Mouse (Mus musculus): ENCODE measurements around the gene Vdr. TPM values are rescaled to one million over a fixed set of nuclear protein-coding genes. Genes with fewer than 3 reads are reported as not detected.
"Not testable (repeated sequence)": the region's sequence is repeated elsewhere in the genome, so short reads cannot be mapped to it uniquely, and the experiment has no call there.

The Vdr gene
- total RNA-seq, 2 experiments from 2014 or later, result 0.07 TPM; not detected in 1

DNA sequence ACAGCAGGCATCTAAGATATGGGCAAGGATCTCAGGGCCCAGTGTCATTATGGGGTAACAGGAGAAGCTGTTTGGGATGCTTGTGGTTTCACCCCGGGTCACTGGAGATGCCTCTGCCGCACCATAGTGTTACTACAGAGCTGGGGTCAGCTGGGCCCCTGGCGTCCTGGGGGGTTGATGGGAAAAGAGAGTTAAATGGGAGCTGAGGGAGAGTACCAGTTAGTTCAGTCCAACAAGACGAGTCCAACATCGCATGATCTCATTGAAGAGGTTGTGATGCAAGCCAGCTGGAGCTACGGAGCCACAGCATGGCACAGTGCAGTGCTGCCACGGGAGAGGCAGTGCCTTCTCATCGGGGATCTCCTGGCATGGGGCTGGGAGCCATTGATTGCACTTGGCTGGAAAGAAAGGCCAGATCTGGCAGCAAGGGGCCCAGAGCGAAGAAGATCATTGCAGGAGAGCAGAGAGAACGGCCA is 22.9 kb downstream of the Vdr start:
- DNase-seq (ENCODE audit: extremely low spot score in 1 of 2, low spot score in 1 of 2), result no peak

DNA sequence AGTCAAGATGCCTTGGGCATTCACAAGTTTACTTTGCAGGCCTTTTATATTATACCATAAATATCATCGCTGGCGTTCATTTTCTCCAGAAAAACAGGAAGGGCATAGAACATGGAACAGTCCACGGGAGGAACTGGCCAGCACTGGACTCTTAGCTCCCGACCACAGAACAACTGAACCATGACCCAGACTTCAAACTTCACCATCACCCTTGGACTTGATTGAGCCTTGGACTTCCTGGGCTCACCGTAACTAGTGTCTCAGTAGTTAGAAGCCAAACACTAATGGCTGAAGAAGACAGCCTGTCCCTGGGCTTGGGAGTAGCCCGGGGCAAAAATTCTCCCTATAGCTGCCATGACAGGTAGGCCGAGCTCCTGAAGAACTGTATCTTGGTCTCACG is 29.0 kb downstream of the Vdr start:
- DNase-seq (ENCODE audit: extremely low spot score in 1 of 2, low spot score in 1 of 2), result no peak

DNA sequence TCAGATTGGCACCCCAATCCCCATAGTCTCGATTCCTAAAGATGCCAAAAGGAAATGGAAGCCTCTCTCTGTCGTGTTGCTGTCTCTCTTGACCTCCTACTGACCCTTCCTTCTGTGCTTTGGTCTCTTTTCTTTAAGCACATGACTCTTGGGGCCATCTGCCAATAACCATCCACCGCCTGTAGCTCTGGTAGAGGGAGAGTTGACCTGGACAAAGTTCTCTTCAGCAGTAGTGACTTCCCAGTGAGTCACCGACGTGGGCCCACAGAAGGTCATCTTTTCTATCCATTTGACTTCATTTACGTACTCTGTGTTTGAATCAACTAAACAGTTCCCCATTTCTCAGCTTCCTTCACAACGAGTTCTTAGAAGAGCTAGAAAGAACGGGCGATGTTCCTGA is 30.0 kb downstream of the Vdr start:
- DNase-seq (ENCODE audit: extremely low spot score in 1 of 2, low spot score in 1 of 2), result no peak

DNA sequence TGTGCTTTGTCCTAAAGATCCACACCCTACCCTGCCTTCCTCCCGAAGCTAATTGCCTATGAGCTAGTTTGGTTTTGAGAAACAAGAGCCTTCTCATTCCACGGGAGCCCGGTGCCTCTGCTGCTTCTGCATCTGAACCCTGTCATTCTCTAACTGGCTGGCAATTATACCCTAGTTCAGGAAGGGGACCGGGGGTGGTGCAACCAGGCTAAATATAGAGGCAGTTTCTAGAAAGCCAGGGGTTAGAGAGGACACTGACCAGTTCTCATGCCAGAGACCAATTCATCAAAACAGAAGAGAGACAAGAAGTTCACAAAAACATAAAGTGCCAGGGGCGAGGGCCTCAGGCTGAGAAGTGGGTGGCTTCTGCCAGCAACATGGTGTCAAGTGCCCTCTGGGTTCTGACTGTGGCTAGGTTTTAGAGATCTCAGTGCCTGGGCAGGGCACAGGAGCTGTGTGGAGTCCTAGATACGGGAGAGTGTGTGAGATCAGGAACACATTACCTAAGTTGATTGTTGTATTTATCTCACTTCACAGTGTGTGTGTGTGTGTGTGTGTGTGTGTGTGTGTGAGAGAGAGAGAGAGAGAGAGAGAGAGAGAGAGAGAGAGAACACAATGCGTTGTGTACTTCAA is 31.6 kb downstream of the Vdr start:
- DNase-seq (ENCODE audit: extremely low spot score in 1 of 2, low spot score in 1 of 2), result no peak

DNA sequence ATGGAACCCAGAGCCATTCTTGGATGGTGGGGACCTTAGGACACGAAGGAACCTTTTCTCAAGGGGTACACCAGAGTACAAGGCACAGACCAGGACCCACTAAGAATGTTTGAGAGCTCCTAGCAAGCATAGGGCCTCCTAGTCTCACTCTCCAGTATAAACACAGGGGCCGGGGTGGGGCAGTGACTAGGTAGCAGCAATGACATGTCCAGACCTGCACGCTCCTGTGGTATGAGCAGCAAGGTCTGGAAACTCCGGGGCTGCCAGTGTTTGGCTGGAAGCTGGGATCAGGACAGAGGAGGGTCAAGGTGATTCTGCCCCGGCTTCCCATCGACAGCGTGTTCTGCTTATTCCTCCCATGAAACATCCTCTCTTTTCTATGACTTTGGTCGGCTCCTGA is 34.6 kb downstream of the Vdr start:
- no peak for DNase-seq (ENCODE audit: extremely low spot score in 1 of 2, low spot score in 1 of 2)

DNA sequence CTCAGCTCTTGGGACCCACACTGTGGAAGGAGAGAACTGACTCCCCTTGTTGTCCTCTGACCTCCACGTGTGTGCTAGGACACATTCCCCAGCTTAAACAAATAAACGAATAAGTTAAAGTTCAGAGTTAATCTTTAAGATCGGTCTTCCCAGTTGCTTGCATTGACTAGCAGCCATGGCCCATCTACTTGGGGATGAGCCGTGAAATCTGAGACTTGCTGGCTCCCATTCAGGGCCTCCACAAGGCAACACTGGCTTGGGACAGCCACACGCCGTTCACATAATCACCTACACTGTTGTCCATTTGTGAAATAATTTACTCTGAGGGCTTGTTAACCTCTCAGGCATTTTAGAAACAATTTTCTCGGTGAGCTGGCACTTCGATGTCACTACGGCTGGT is 36.7 kb downstream of the Vdr start:
- no peak for DNase-seq (ENCODE audit: extremely low spot score in 1 of 2, low spot score in 1 of 2)

DNA sequence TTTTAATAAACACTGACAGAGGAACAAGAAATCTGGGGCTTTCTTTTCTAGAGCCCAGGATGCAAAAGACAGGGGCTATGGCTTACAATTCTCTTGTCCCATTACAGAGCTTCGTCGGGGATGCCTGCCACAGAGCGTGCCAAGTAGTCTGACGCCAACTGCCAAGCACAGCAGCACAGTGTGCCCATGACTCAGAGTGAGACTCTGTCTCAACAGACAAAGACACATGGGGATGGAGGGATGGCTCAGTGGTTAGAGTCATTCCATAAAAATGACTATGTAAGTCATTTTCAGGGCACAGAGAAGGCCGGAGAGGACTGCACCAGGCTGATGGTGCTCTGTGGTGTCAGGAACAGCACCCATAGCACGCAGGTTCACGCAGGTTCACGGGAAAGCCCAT is 38.3 kb downstream of the Vdr start:
- DNase-seq (ENCODE audit: extremely low spot score in 1 of 2, low spot score in 1 of 2), result peak in 1 of 2 experiments; percentile 31

DNA sequence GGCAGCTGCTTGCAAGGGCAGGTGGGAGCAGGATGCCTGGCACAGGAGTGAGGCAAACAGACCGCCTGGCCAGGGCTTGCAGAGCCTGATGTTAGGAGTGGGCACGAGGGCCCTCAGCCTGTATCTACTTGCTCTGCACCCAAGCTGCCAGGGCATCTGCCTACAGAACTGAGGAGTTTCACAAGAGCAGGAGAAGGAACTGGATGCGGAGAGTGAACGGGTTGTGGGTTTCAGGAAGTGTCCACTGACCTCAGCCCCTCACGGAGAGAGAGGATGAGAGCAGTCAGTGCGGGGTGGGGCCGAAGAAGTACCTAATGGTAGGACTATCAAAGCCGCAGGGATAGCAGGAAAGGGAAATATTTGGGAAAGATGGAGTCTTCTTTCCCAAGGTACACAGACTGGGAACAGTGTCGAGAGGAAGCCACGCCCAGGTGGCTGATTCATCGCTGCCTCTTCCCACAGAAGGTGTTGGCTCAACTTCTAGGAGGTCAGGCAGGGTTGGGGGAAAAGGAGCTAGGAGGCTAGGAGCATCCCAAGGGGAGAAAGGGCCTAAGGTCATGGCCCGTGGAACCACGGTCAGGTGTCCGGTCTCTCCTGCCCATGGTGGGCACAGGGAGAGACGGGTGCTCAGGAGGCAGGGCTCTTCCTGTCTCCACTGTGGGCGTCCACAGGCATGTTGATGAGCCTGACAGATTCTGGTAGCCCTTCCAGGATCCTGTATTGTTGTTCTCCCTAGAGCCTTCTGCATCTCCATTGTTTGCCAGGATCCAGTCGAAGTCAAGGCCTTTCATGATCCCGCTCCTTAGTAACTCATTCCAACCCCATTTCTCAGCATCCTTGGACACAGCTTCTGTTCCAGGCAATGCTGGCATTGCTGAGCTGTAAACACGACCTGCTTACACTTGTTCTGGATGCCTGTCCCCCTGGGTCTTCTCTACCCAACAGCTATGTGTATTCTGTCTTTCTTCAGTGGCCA is 39.1 kb downstream of the Vdr start:
- DNase-seq (ENCODE audit: extremely low spot score in 1 of 2, low spot score in 1 of 2), result no peak

DNA sequence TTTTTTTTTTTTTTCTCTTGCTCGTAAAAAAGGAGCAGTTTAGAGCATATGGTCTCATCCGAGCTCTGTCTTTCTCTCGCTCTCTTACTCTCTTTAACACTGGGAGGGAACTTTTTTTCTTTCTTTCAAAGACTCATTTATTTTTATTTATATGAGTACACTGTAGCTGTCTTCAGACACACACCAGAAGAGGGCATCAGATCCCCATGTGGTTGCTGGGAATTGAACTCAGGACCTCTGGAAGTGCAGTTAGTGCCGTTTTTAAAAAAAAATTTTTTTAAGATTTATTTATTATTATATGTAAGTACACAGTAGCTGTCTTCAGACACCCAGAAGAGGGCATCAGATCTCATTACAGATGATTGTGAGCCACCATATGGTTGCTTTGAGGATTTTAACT is 40.3 kb downstream of the Vdr start:
- DNase-seq (ENCODE audit: extremely low spot score in 1 of 2, low spot score in 1 of 2), result not testable (repeated sequence)

DNA sequence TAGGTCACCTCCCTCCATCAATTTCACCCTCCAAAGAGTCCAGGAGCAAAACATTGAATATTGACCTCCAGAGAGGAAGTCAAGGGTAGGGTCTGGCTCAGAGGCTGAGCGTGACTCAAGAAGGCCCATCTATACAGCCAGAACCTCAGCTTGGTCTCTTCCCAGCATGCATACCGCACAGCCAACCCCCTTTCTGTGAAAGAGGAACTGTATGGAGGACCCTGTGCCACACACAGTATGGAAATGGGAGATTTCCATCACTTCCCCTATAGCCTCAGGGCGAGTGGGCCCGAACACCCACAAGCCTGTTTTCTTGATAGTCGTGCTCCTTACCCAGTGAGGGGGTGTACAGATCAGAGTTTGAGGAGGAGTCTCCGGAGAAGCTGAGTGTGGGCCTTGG is 41.4 kb downstream of the Vdr start:
- DNase-seq (ENCODE audit: extremely low spot score in 1 of 2, low spot score in 1 of 2), result no peak

DNA sequence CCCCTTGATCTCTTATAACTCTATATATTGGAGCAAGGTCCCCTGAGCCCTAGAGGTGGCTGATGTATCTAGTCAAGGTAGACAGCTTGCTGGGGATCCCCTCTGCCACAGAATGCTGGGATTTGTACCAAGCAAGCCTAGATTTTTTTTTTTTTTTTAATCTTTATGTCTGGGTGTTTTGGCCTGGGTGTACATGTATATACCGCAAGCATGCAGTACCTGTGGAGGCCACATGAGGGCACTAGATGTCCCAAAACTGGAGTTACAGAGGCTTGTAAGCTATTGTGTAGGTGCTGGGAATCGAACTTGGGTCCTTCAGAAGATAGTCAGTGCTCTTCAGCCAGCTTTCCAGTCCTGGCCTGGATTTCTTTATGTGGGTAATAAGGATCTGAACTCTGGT is 44.4 kb downstream of the Vdr start:
- no peak for DNase-seq (ENCODE audit: extremely low spot score in 1 of 2, low spot score in 1 of 2)

DNA sequence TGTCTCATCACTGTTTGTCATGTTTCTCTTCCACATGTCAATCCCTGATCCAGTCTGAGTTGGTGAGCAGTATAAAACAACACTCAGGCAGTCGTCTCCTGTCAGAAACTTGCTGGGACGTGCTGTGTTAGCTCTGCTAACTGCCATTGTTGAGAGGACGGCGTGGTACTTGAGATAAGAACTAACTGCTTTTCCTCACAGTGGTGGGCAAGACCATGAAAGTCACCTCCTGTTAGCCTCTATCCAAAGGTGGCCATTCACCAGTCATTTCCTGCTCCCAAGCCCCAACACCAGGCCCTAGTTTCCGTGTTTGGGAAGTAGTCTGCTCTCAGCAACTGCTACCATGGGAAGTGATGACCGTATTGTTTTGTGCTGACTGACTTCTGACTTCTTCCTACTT is 45.3 kb downstream of the Vdr start:
- no peak for DNase-seq (ENCODE audit: extremely low spot score in 1 of 2, low spot score in 1 of 2)

DNA sequence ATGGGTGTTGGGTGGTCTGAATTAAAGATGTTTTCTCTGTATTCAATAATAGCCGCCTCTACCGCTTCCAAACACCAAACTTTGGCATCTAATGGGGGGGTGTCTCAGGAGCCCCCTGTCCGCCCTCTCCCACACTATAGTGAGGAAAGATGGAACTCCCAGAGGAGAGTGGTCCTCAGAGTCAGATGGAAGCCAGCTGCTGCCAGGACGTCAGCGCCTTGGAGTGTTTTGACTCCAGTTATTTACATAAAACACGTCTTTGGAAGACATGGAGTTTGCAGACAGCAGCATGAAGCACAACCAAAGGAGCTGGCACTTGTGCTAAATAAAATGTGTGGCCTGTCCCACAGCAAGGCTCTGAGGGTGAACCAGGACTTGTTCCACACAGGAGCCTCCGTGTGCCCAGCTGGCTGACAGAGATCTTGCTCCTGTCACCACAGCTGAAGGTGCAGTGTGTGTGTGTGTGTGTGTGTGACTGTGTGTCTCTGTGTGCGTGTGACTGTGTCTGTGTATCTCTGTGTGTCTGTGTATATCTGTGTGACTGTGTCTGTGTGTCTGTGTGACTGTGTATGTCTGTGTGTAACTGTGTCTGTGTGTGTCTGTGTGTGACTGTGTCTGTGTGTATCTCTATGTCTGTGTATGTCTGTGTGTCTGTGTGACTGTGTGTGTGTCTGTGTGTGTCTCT is 45.9 kb downstream of the Vdr start:
- DNase-seq (ENCODE audit: extremely low spot score in 1 of 2, low spot score in 1 of 2), result no peak

DNA sequence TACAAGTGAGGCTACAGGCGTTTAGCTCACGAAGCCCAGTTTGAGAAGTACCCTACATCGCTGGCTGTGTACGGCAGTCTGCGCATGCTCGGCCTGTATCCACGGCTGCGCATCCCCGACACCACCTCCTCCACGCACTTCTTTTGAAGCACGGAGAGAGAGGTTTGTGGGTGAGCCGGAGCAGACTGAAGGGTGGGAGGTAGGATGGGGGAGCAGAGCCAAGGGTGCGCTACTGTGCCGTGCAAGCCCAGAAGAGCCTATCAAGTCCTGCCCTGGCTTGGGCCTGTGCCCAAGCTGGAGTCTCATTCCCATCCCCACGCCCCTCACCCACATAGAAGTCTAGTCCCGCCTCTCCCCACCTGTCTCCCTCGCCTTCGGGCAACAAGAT is 46.9 kb downstream of the Vdr start:
- DNase-seq (ENCODE audit: extremely low spot score in 1 of 2, low spot score in 1 of 2), result peak; percentile 39 to 51

DNA sequence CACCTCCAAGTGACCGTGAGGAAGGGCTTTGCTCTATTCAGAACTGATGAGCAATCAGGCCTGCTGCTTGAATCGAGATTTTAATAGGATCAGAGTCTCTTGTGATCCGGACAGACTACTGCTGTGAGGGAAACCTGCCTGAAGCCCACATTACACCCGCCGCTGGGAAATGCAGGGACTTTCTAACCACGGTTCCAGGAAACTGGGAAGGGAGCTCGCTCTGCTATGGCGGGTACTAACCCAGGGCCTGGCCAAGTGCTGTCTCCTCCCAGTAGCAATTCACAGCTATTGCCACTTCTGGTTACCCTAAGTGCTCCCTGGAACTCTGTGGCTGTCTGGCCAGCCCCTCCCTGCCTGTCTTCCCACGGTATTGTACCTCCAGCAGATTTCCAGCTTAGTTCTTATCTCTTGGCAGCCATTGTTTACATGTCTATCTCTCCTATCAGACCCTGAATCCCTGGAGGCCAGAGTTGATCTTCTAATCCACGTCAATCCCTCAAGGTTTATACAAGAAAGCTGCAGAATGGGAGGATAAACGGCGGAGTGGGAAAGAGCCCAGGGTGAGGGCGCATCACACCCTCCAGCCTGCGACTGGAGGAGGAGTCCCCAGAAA is 47.4 kb downstream of the Vdr start:
- no peak for DNase-seq (ENCODE audit: extremely low spot score in 1 of 2, low spot score in 1 of 2)

DNA sequence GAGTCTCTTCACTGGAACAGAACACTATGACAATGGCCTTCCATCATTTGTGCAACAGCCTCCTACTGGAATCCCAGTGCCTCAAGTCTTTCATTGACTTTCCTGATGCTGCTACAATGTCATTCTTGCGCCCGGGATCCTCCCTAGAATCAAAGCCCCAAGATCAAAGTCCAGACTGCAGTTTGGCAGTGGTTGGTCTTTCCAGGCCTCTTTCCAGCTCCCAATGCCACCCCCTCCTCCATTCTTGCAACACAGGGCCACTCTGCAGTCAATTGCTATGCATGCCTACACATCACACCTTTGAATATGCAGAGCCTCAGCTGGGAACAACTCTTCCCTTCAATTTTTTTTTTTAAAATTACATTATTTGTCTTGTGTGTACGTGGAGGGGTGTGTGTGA is 50.1 kb downstream of the Vdr start:
- no peak for DNase-seq (ENCODE audit: extremely low spot score in 1 of 2, low spot score in 1 of 2)

DNA sequence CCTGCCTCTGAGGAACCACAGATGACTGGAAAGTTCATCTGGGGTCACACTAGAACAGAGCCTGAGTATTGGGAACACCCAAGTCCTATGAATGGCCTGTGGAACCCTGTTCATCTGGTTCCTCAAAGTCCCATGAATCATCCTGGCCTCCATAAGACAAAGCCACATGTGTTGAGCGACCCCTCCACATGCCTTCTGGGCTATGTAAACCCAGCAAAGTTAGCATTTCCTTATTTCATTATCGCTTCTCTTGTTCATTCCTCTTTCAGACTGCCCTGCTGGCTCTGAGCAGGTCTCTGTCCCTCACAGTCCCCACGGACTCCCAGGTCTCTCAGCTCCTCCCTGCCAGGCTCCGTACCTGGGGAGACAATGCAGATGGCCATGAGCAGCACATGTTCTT is 52.0 kb downstream of the Vdr start:
- no peak for DNase-seq (ENCODE audit: extremely low spot score in 1 of 2, low spot score in 1 of 2)

DNA sequence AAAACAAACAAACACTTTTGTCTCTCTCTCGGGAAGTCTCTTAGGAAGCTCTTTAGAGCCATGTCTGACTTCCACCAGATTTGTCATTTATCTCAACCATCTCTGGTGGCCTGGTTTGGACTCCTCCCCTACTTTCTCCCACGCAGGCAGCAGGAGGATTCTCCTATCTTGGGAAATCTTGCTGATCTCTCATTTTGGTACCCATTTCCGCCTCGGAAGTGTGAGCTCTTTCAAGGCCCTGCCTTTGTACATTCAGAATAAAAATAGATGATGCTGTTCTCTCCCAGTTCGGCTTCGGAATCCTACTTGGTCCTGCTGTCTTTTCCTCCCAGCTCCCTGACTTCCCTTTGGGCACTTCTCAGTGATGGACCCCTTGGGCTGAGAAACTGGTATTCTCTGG is 55.9 kb downstream of the Vdr start:
- DNase-seq (ENCODE audit: extremely low spot score in 1 of 2, low spot score in 1 of 2), result no peak

DNA sequence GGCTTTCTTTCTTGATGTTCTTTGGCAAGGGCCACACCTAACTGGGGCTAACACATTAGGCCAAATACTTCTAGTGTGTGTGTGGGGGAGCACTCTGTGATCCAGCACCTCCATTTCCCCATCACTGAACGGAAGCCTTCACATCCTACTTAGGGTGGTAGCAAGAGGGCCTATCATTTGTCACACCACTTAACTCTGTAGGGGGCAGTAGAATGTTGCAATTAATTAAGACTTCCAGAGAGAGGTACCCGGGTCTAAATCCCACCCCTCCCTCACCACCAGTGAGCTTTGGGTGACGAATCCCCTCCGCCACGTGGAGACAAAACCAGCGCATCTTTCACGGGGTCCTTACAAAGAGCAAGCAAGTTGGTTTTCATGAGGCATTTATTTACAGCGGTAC is 56.4 kb downstream of the Vdr start:
- no peak for DNase-seq (ENCODE audit: extremely low spot score in 1 of 2, low spot score in 1 of 2)

DNA sequence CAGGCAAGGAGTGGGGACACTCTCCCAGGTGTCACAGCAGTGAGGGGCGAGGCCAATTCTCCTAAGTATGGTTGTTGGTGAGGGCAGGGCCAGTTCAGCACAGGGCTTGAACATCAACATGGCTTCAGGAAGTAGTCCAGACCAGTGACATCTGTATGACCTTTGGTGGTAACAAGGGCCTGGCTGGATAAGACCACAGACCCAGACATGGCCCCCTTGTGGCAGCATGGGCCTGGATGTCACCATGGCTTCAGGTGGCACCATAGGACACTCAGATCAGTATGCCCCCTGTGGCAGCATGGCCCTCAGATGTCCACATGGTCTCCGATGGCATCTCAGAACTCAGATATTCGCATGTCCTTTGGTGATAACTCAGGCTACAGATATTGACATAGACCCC is 58.1 kb downstream of the Vdr start:
- DNase-seq (ENCODE audit: extremely low spot score in 1 of 2, low spot score in 1 of 2), result no peak

DNA sequence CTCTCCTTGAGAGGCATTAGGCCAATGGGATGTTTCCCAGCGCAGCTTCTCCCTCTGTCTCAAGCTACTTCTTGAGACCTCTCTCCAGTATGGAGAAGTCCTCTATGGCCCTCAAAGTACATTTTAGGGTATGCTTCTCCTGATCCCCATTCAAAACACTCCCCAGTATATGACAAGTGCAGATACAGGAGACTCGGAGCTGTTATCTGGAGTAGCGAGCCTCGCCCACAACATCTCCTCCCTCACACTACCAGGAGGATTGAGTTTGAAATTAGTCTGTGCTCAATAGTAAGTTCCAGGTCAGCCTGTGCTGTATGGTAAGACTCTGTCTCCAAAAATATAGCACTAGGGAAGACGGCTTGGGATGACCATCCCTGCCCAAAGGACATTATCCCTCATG is 59.4 kb downstream of the Vdr start:
- DNase-seq (ENCODE audit: extremely low spot score in 1 of 2, low spot score in 1 of 2), result no peak
